Comparison of ENCODE assay signal across 8 mouse cellular contexts in genomic region chr2:177464676-177465075, GRCm38 (mm10). TPM values are rescaled to one million over a fixed set of nuclear protein-coding genes. Genes with fewer than 3 reads are reported as not detected.
DNase-seq lines count a peak whose midpoint lies in the region; ATAC-seq and TF ChIP-seq lines count a peak whose summit lies in the region.
"Not testable (repeated sequence)": the region's sequence is repeated elsewhere in the genome, so short reads cannot be mapped to it uniquely, and the experiment has no call there.

Gene Zfp970, plus strand, starts transcription at chr2:177464733.

- H3K4me2 ChIP-seq in kidney, postnatal 0 days (ENCODE audit: low read length) = peak within 1 kb of the TSS; percentile 38
- H3K4me2 ChIP-seq in midbrain, embryonic 16.5 days (ENCODE audit: low read length) = peak within 1 kb of the TSS; percentile 44

- H3K27ac ChIP-seq in kidney, postnatal 0 days; midbrain, embryonic 16.5 days (ENCODE audit: low read length): not testable (repeated sequence)
- H3K27ac ChIP-seq in liver, adult 2 months (replicated peaks; ENCODE audit: insufficient read depth, low read depth, low read length) = peak within 1 kb of the TSS; percentile 60

- not testable (repeated sequence) for TF ChIP-seq CTCF in kidney, postnatal 0 days (IDR thresholded peaks at IDR 0.05; ENCODE audit: low read depth); liver, adult 2 months (IDR thresholded peaks at IDR 0.05; ENCODE audit: low read depth, low read length)

- not testable (repeated sequence) for H3K9ac ChIP-seq in kidney, postnatal 0 days (ENCODE audit: low read depth, low read length); midbrain, embryonic 16.5 days (ENCODE audit: low read depth, low read length)
- peak within 1 kb of the TSS; percentile 89 for H3K9ac ChIP-seq in liver, adult 2 months (ENCODE audit: low read depth, low read length)

- H3K27me3 ChIP-seq in kidney, postnatal 0 days (ENCODE audit: insufficient read depth, low read length); liver, adult 2 months (ENCODE audit: control insufficient read depth, insufficient read depth, low read length); midbrain, embryonic 16.5 days (ENCODE audit: control insufficient read depth, insufficient read depth, low read depth, low read length): not testable (repeated sequence)

- not testable (repeated sequence) for TF ChIP-seq POLR2A in liver, adult 2 months (IDR thresholded peaks at IDR 0.05; ENCODE audit: extremely low read depth, insufficient read depth, low read length)

- WGBS in kidney, postnatal 0 days = 8% methylated on average over 8 of the region's 9 CpGs
- under 1% methylated on average over 8 of the region's 9 CpGs for WGBS in liver, adult 2 months
- 6% methylated on average over 8 of the region's 9 CpGs for WGBS in midbrain, embryonic 16.5 days

- H3K36me3 ChIP-seq in kidney, postnatal 0 days (ENCODE audit: insufficient read depth, low read length); liver, adult 2 months (ENCODE audit: control insufficient read depth, insufficient read depth, low read length); midbrain, embryonic 16.5 days (ENCODE audit: control insufficient read depth, insufficient read depth, low read length): not testable (repeated sequence)

- ATAC-seq in kidney, postnatal 0 days (replicated peaks; ENCODE audit: low FRiP score, low read depth); midbrain, embryonic 16.5 days: not testable (repeated sequence)

- peak; percentile 8 for DNase-seq in R1 (ENCODE audit: low read depth, low spot score)
- peak; percentile 14 to 25 for DNase-seq in cerebellum, postnatal 14 days
- DNase-seq in frontal cortex, adult 2 months (ENCODE audit: extremely low spot score in 1 of 2, low spot score in 1 of 2) = peak in 1 of 2 experiments; percentile 19
- peak; percentile 25 to 41 for DNase-seq in heart, postnatal 14 days
- DNase-seq in kidney, postnatal 0 days (ENCODE audit: low spot score) = not testable (repeated sequence)
- DNase-seq in liver, adult 2 months (ENCODE audit: extremely low read depth, low read depth, low spot score) = peak; percentile 36
- peak; percentile 16 for DNase-seq in thymus, postnatal 4 days

- intact Hi-C loops in heart, postnatal 14 days (cut with DNase I) = not testable (repeated sequence)

- H3K4me3 ChIP-seq in kidney, postnatal 0 days (replicated peaks; ENCODE audit: low read depth, low read length) = peak within 1 kb of the TSS; percentile 34
- peak within 1 kb of the TSS; percentile 65 for H3K4me3 ChIP-seq in liver, adult 2 months (ENCODE audit: insufficient read depth, low read depth, low read length)
- H3K4me3 ChIP-seq in midbrain, embryonic 16.5 days (ENCODE audit: low read depth, low read length) = peak within 1 kb of the TSS; percentile 37

- H3K79me2 ChIP-seq in liver, adult 2 months (ENCODE audit: control insufficient read depth, insufficient read depth, low read length) = not testable (repeated sequence)

- not testable (repeated sequence) for H3K9me3 ChIP-seq in kidney, postnatal 0 days (replicated peaks; ENCODE audit: low read length); midbrain, embryonic 16.5 days (replicated peaks; ENCODE audit: control insufficient read depth, low read length, poor library complexity, severe bottlenecking)

- H3K4me1 ChIP-seq in kidney, postnatal 0 days (replicated peaks; ENCODE audit: insufficient read depth, low read length); liver, adult 2 months (ENCODE audit: control insufficient read depth, insufficient read depth, low read length); midbrain, embryonic 16.5 days (ENCODE audit: control insufficient read depth, insufficient read depth, low read length): not testable (repeated sequence)

RNA-seq across cellular contexts. Expression of gene Zfp970, which starts in this region (rescaled TPM):
- 14.9 and 17.9 TPM in 2 replicates for polyA plus RNA-seq in frontal cortex, adult 2 months (2012; rRNA removed)
- total RNA-seq in heart, postnatal 14 days (2021) = 100 to 1,000 TPM; 299 to 302 TPM
- 9.9 and 10.2 TPM in 2 replicates for polyA plus RNA-seq in kidney, postnatal 0 days (2015; fragmentation: Nextera tagmentation; extraction: Ambion mirVana)
- total RNA-seq in liver, adult 2 months (2014; rRNA removed) = 50.5 and 69.0 TPM in 2 replicates
- polyA plus RNA-seq in liver, adult 2 months (2012; rRNA removed) = 5.9 and 7.7 TPM in 2 replicates
- polyA plus RNA-seq in midbrain, embryonic 16.5 days (2015; fragmentation: Nextera tagmentation; extraction: Ambion mirVana) = 5.6 and 6.4 TPM in 2 replicates
